Mouse (Mus musculus): ENCODE data around the gene Tph1.

DNA sequence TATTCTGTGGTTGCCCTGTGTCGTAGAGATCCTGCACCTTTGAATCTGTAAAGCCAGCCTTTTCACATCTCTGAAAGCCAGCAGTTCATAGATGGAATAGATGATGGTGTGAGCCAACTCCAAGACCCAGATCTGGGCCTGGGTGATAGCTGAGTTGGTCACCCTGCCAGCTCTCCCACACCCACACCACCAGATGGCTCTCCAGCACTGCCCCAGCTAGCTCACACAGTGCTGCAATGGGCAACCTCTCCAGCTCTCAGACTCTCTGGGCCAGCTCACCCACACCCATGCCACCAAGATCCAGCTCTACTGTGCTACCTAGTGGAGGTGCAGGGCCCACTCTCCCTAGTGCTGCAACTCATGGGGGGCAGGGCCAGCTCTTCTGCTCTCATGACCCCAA lies 29.2 kb downstream of the Tph1 start:
- TF ChIP-seq EP300 (IDR thresholded peaks at IDR 0.05; ENCODE audit: insufficient read depth, low read depth, low read length) (no peak), CTCF (IDR thresholded peaks at IDR 0.05; ENCODE audit: low read depth, low read length) (peak; percentile 52), POLR2A (IDR thresholded peaks at IDR 0.05; ENCODE audit: insufficient read depth, low read length) (no peak)

Data from ES-Bruce4 (cell line).